Mouse (Mus musculus) forebrain, postnatal 0 days (tissue): ENCODE measurements around the gene Garem2. TPM values are rescaled to one million over a fixed set of nuclear protein-coding genes. Genes with fewer than 3 reads are reported as not detected.
A peak's percentile ranks its signal among the peaks of the same experiment; 100 is the strongest.

ENCODE experiments used
- ATAC-seq: fragments of 200-750 bp; cut with Nextera tagmentation; 2 replicates; pipeline ENCODE4 v1.8.0; 2017; ENCODE audit warnings: mild to moderate bottlenecking, moderate library complexity
- DNase-seq: peaks from one replicate; pipeline ENCODE4 v3.0.0-alpha.2; 2015
- H3K27ac ChIP-seq: fragments of 300-500 bp; sonication (generic); 2 replicates; pipeline ENCODE4 v1.5.1; 2014; ENCODE audit warnings: low read depth, mild to moderate bottlenecking, antibody characterized with exemption, low read length, moderate library complexity, mixed read lengths
- H3K27me3 ChIP-seq: fragments of 300-500 bp; sonication (generic); 2 replicates; pipeline ENCODE4 v1.6.1; 2014; ENCODE audit warnings: mild to moderate bottlenecking, low read length, mixed read lengths; ENCODE audit not compliant: insufficient read depth
- H3K36me3 ChIP-seq: fragments of 300-500 bp; sonication (generic); 2 replicates; pipeline ENCODE4 v1.6.1; 2014; ENCODE audit warnings: mild to moderate bottlenecking, moderate library complexity; ENCODE audit not compliant: insufficient read depth
- H3K4me1 ChIP-seq: fragments of 300-500 bp; sonication (generic); 2 replicates; pipeline ENCODE4 v1.6.1; 2014; ENCODE audit warnings: antibody characterized with exemption; ENCODE audit not compliant: insufficient read depth
- H3K4me2 ChIP-seq: fragments of 300-500 bp; sonication (generic); 2 replicates; pipeline ENCODE4 v1.6.1; 2014; ENCODE audit warnings: low read depth, mild to moderate bottlenecking, moderate library complexity
- H3K4me3 ChIP-seq: fragments of 300-500 bp; sonication (generic); 2 replicates; pipeline ENCODE4 v1.5.1; 2014; ENCODE audit warnings: low read depth, low read length, mixed read lengths
- H3K9ac ChIP-seq: fragments of 300-500 bp; sonication (generic); 2 replicates; pipeline ENCODE4 v1.6.1; 2014; ENCODE audit warnings: mild to moderate bottlenecking
- H3K9me3 ChIP-seq: fragments of 300-500 bp; sonication (generic); 2 replicates; pipeline ENCODE4 v1.6.1; 2016; ENCODE audit warnings: low read length
- CTCF ChIP-seq: sonication (generic); IDR thresholded peaks from 2 replicates; pipeline ENCODE4 v1.5.1; 2016; ENCODE audit warnings: antibody characterized with exemption, control low read depth, low read depth
- WGBS: fragments of 180-500 bp; shearing (Covaris S2); extraction: QIAGEN DNeasy Blood & Tissue Kit; methylation state at CpG from one replicate; pipeline ENCODE4 v1.1.7; 2014; 5-methylcytosine and 5-hydroxymethylcytosine counted together
- polyA plus RNA-seq: library from polyadenylated mRNA; unstranded; fragments of >200 nt; fragmentation: Nextera tagmentation; extraction: Ambion mirVana; gene quantifications from 2 replicates; pipeline ENCODE4 v1.2.1, GENCODE M21; 2015
- total RNA-seq: library from RNA; depleted of rRNA; stranded (reverse); fragments of >200 nt; gene quantifications from 2 replicates; pipeline ENCODE4 v1.2.3, GENCODE M21; 2014

Gene Garem2
- total and polyA plus RNA-seq, 2 experiments from 2014 or later, result 7.2 to 10.4 TPM

DNA sequence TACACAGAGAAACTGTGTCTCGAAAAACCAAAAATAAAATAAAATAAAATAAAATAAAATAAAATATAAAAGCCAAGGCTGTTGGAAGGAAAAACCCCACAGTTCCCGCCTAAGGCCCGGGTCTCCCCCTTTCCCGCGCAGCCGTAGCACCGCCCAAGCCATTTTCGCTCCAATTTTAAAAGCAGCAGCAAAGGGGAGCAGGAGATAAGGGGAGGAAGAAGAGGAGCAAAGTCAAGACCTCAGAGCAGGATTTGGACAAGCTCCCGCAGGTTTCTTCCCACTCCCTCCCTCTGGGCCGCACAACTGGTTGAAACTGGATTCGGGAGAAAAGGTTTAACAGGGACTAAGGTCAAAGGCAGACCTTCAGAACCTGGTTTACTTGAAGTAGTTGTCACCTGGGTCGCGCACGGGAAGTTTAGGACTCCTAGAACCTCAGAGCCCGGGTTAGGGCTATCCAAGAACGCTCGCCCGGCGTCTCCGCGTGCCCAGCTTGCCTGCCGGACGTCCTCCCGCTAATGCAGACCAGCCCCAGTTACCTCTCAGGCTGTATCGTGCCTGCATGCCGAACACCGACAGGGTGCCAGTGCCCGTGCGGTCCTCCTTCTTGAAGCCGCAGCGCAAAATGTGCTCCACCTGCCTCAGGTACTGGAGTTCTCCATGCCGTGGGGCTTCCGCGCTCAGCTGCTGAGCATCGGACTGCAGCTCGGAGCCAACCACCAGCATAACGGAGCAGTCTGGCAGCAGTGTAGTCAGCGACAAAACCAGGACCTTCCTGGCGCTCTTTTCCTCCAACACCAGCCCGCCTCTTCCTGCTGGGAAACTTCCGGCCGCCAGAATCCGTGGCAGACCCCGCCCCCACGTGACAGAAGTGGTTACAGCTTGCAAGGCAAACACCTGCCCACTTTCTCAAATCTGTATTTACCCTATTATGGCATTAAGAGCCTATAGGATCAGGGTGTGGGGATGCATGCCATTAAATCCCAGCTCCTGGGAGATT lies 31.8 kb upstream of the Garem2 start, which contains the start of gene Tyms:
TSS of gene Tyms (minus strand) at position 793 of the 997 bp plus-strand sequence.
- no peak; the same call in 1 of the 2 replicates for TF ChIP-seq CTCF
- Histone ChIP-seq H3K4me1 (no peaks in the 10 kb centered on the region), H3K36me3 (peaks cover 4% of the 10 kb centered on the region; the same call in 1 of the 2 replicates), H3K4me3 (peak within 1 kb of the TSS; percentile 61), H3K9ac (peak within 1 kb of the TSS; percentile 56), H3K27me3 (no peaks in the 10 kb centered on the region), H3K27ac (peak within 1 kb of the TSS; percentile 60; the same call in 1 of the 2 replicates), H3K9me3 (no peaks in the 10 kb centered on the region), H3K4me2 (peak within 1 kb of the TSS; percentile 81)
- ATAC-seq (peak; percentile 96), DNase-seq (peak; percentile 84)
- 1% methylated on average over 45 of the region's 45 CpGs for WGBS

- Histone ChIP-seq H3K4me3 (no peak overlapping the region), H3K9me3 (no peaks in the 10 kb centered on the region), H3K27me3 (no peaks in the 10 kb centered on the region), H3K27ac (no peak overlapping the region), H3K9ac (no peak overlapping the region), H3K4me1 (no peaks in the 10 kb centered on the region), H3K36me3 (no peaks in the 10 kb centered on the region), H3K4me2 (no peak overlapping the region)
- TF ChIP-seq CTCF, result no peak
- no peak for DNase-seq
- WGBS, result 67% methylated on average over 13 of the region's 13 CpGs
- ATAC-seq, result no peak
These were observed 12.3 kb upstream of the Garem2 start for GRCm38 (mm10) chr5:30092701-30093100.

- Histone ChIP-seq H3K27ac (no peak overlapping the region), H3K4me2 (no peak overlapping the region), H3K27me3 (no peaks in the 10 kb centered on the region), H3K9me3 (no peaks in the 10 kb centered on the region), H3K36me3 (no peaks in the 10 kb centered on the region), H3K4me1 (no peaks in the 10 kb centered on the region), H3K9ac (no peak overlapping the region), H3K4me3 (no peak overlapping the region)
- DNase-seq (no peak), ATAC-seq (no peak)
- WGBS, result 58% methylated on average over 2 of the region's 2 CpGs
- TF ChIP-seq CTCF, result no peak
These were observed 10.6 kb upstream of the Garem2 start for GRCm38 (mm10) chr5:30094399-30094798.

DNA sequence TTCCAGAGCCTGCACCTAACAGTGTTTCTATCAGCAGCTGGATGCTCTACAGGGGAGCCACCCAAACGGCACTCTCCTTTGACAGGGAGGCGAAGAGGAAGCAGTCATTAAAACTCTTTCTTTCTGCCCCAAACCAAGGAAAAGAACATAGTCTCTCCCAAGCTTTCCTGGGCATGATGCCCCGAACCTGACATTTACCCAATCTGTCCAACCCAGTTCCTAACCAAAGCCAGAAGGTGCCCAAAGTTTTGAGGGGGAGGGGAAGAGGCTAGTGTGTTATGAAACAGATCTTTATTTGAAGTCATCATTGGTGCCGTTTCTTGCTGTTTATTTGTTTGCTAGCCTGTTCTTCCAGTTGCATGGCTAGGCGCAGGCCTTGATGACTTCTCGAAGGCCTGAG lies 9.2 kb upstream of the Garem2 start:
- no peak overlapping the region for H3K27ac ChIP-seq
- DNase-seq, result no peak
- peak; percentile 36; the same call in 1 of the 2 replicates for ATAC-seq
- H3K36me3 ChIP-seq, result no peaks in the 10 kb centered on the region
- H3K27me3 ChIP-seq, result no peaks in the 10 kb centered on the region
- no peak for TF ChIP-seq CTCF
- no peaks in the 10 kb centered on the region for H3K9me3 ChIP-seq
- no peak overlapping the region for H3K9ac ChIP-seq
- no peak overlapping the region for H3K4me3 ChIP-seq
- no peaks in the 10 kb centered on the region for H3K4me1 ChIP-seq
- H3K4me2 ChIP-seq, result no peak overlapping the region
- WGBS, result 63% methylated on average over 6 of the region's 6 CpGs

DNA sequence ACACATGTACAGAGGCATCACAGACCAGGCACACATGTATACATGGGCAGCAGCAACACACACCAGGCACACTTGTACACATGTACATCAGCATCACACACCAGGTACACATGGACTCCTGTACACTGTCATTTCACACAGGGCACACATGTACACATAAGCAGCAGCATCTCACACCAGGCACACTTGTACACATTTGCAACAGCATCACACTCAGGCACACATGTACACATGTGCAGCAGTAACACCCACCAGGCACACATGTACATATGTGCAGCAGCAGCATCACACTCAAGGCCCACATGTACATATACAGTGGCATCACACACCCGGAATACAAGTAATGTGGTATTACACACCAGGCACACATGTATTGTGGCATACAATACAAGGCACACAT lies 6.7 kb upstream of the Garem2 start:
- no peak for ATAC-seq
- H3K9ac ChIP-seq, result no peak overlapping the region
- no peaks in the 10 kb centered on the region for H3K4me1 ChIP-seq
- 95% methylated on average over 1 of the region's 1 CpGs for WGBS
- H3K4me2 ChIP-seq, result no peak overlapping the region
- H3K4me3 ChIP-seq, result no peak overlapping the region
- no peak for TF ChIP-seq CTCF
- DNase-seq, result no peak
- no peak overlapping the region for H3K27ac ChIP-seq
- no peaks in the 10 kb centered on the region for H3K36me3 ChIP-seq
- H3K9me3 ChIP-seq, result no peaks in the 10 kb centered on the region
- no peaks in the 10 kb centered on the region for H3K27me3 ChIP-seq

DNA sequence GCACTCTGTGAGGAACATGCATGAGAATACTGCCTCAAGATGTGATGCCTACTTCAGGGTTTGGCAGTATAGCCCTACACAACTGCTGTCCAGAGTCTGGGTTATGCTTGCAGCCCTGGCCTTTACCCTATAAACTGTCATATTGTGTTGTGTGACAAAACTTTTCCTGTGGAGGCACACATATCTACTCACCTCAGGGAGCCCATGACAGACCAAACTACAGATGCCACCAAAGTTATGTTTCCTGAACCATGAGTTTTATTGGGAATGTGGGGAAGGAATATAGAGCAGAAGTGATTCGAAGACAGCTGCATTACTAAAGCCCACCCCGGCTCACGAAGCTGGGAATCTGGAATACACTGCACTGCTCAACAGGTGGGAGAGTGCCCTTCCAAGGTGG lies 1.6 kb upstream of the Garem2 start:
- H3K27me3 ChIP-seq, result no peaks in the 10 kb centered on the region
- no peak for ATAC-seq
- H3K9ac ChIP-seq, result no peak overlapping the region
- peaks cover 7% of the 10 kb centered on the region; the same call in 1 of the 2 replicates for H3K4me1 ChIP-seq
- 87% methylated on average over 3 of the region's 3 CpGs for WGBS
- H3K36me3 ChIP-seq, result no peaks in the 10 kb centered on the region
- no peaks in the 10 kb centered on the region for H3K9me3 ChIP-seq
- H3K27ac ChIP-seq, result no peak overlapping the region
- DNase-seq, result no peak
- no peak overlapping the region for H3K4me3 ChIP-seq
- no peak for TF ChIP-seq CTCF
- no peak overlapping the region for H3K4me2 ChIP-seq

DNA sequence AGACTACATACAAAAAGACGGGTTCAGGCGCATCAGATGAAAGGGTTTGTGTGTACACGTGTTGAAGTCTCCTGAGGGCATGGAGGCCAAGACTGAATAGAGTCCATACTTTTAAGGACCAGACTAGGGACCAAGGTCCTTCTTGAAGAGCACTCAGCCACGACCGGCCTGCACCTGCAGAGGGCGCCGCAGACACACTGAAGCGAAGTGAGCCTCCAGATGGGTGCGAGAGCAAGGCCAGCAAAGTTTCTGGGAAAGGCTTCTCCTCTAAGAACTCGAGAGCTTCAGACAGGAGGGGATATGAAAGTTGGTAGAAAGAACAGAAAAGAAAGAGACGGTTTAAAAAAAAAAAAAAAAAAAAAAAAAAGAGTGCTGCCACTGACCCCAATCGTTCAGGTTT lies 622 bp upstream of the Garem2 start:
- peak; percentile 19; the same call in 1 of the 2 replicates for ATAC-seq
- Histone ChIP-seq H3K4me3 (peak overlapping the region; percentile 56; the same call in 1 of the 2 replicates), H3K9me3 (no peaks in the 10 kb centered on the region), H3K4me2 (peak overlapping the region; percentile 97), H3K36me3 (no peaks in the 10 kb centered on the region), H3K27ac (no peak overlapping the region), H3K4me1 (peaks cover 7% of the 10 kb centered on the region; the same call in 1 of the 2 replicates), H3K9ac (no peak overlapping the region), H3K27me3 (no peaks in the 10 kb centered on the region)
- WGBS, result 1% methylated on average over 12 of the region's 12 CpGs
- DNase-seq, result peak; percentile 74
- peak; percentile 73 for TF ChIP-seq CTCF
